Mouse (Mus musculus): Measurements from ENCODE around the gene Ptprf.

DNA sequence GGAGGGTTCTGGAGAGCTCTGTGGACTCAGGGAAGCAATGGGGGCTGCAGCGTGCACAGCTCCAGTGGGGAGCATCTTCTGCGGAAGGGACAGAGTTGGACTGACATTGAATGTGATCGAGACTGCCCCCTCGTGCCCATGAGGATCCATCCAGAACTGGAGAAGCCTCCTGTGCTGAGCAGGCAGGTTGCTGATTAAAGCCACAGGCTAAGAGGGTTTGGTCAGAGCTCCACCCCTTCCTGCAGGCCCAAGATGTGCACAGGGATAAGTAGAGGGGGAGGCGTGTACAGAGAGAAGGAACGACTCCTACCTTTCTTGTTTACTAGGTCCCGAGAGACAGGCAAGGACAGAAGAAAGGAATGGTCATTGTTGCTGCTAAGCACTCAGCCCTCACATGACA is 69.9 kb downstream of the Ptprf start:
- TF ChIP-seq POLR2AphosphoS5 (IDR thresholded peaks at IDR 0.05; ENCODE audit: insufficient replicate concordance, low read depth, low read length) (no peak), CTCF (IDR thresholded peaks at IDR 0.05; ENCODE audit: low read depth, low read length) (no peak), GATA1 (IDR thresholded peaks at IDR 0.05; ENCODE audit: borderline replicate concordance, low read length) (no peak)

All from G1E (cell line).